Mouse (Mus musculus) CH12.LX (cell line): ENCODE data around the gene Fmo1. TPM values are rescaled to one million over a fixed set of nuclear protein-coding genes. Genes with fewer than 3 reads are reported as not detected.

Source experiments
- DNase-seq: peaks from one replicate; pipeline ENCODE4 v3.0.0-alpha.2; 2013; ENCODE audit errors: extremely low read depth
- H3K27ac ChIP-seq: 2 replicates; pipeline ENCODE4 v1.5.1; 2012; ENCODE audit warnings: low read depth, mild to moderate bottlenecking, control low read depth, moderate library complexity; ENCODE audit not compliant: insufficient read depth
- H3K27me3 ChIP-seq: replicated peaks from 2 replicates; pipeline ENCODE3; 2012; ENCODE audit warnings: inconsistent platforms
- H3K36me3 ChIP-seq, 2 experiments: replicated peaks in 1 of 2; 2 replicates each; pipeline versions ENCODE3 to v1.6.1; 2012; ENCODE audit warnings: inconsistent platforms in 1 of 2, low read length in 1 of 2, mild to moderate bottlenecking in 1 of 2, mixed read lengths in 1 of 2, moderate library complexity in 1 of 2; ENCODE audit not compliant: control insufficient read depth in 1 of 2, insufficient read depth in 1 of 2
- H3K4me1 ChIP-seq, 2 experiments: 2 replicates each; pipeline ENCODE4 v1.6.1; 2012; ENCODE audit warnings: inconsistent platforms in 1 of 2, moderate library complexity in 1 of 2; ENCODE audit not compliant: insufficient read depth in 2 of 2, control insufficient read depth in 1 of 2
- H3K4me2 ChIP-seq: 2 replicates; pipeline ENCODE4 v1.6.1; 2012; ENCODE audit warnings: low read depth, mild to moderate bottlenecking, control low read depth; ENCODE audit not compliant: poor library complexity, insufficient read depth, severe bottlenecking
- H3K4me3 ChIP-seq, 3 experiments: fragments of 150-350 bp in 1 of 3; sonication (generic) in 1 of 3; replicated peaks in 1 of 3; 2 replicates each; pipeline versions ENCODE3 to v1.5.1; 2011 to 2012; ENCODE audit warnings: low read depth in 2 of 3, low read length in 2 of 3, mild to moderate bottlenecking in 2 of 3, moderate library complexity in 2 of 3, control low read depth in 1 of 3, improper control_type of control experiment in 1 of 3, inconsistent platforms in 1 of 3, mixed read lengths in 1 of 3; ENCODE audit not compliant: poor library complexity in 1 of 3
- H3K79me2 ChIP-seq: replicated peaks from 2 replicates; pipeline ENCODE4 v1.6.1; 2012; ENCODE audit warnings: mild to moderate bottlenecking, moderate library complexity; ENCODE audit not compliant: control insufficient read depth, poor library complexity, insufficient read depth, severe bottlenecking; ENCODE audit errors: extremely low read depth
- H3K9ac ChIP-seq: 2 replicates; pipeline ENCODE4 v1.6.1; 2012; ENCODE audit warnings: low read depth, mild to moderate bottlenecking, control low read depth, moderate library complexity; ENCODE audit not compliant: insufficient read depth
- H3K9me3 ChIP-seq: replicated peaks from 2 replicates; pipeline ENCODE3; 2012; ENCODE audit warnings: low read length, inconsistent platforms, mixed read lengths
- BHLHE40 ChIP-seq: IDR thresholded peaks from 2 replicates; pipeline ENCODE4 v1.6.1; 2011; ENCODE audit warnings: mild to moderate bottlenecking, low read depth, low read length, improper control_type of control experiment
- CHD1 ChIP-seq: IDR thresholded peaks from 2 replicates; pipeline ENCODE4 v1.6.1; 2012; ENCODE audit warnings: low read depth, low read length, improper control_type of control experiment, inconsistent platforms
- CHD2 ChIP-seq: IDR thresholded peaks from 2 replicates; pipeline ENCODE4 v1.6.1; 2011; ENCODE audit warnings: low read length, improper control_type of control experiment
- ELF1 ChIP-seq: IDR thresholded peaks from 2 replicates; pipeline ENCODE4 v1.6.1; 2014; ENCODE audit warnings: low read depth, mild to moderate bottlenecking, inconsistent platforms, low read length, improper control_type of control experiment
- EP300 ChIP-seq: IDR thresholded peaks from 2 replicates; pipeline ENCODE4 v1.6.1; 2011; ENCODE audit warnings: low read length, improper control_type of control experiment
- ETS1 ChIP-seq: conservative IDR thresholded peaks from 2 replicates; pipeline ENCODE4 v1.6.1; 2012; ENCODE audit warnings: low read depth, mild to moderate bottlenecking, inconsistent platforms, low read length, improper control_type of control experiment, moderate library complexity
- GABPA ChIP-seq: IDR thresholded peaks from 2 replicates; pipeline ENCODE4 v1.6.1; 2012; ENCODE audit warnings: low read depth, low read length, improper control_type of control experiment, inconsistent platforms; ENCODE audit not compliant: insufficient replicate concordance
- HCFC1 ChIP-seq: IDR thresholded peaks from 2 replicates; pipeline ENCODE4 v1.6.1; 2012; ENCODE audit warnings: low read depth, mild to moderate bottlenecking, inconsistent platforms, low read length, improper control_type of control experiment
- JUN ChIP-seq: IDR thresholded peaks from 2 replicates; pipeline ENCODE4 v1.6.1; 2011; ENCODE audit warnings: low read depth, mild to moderate bottlenecking, low read length, improper control_type of control experiment, moderate library complexity; ENCODE audit not compliant: insufficient read depth
- MAZ ChIP-seq: IDR thresholded peaks from 2 replicates; pipeline ENCODE4 v1.6.1; 2012; ENCODE audit warnings: low read depth, mild to moderate bottlenecking, inconsistent platforms, low read length, improper control_type of control experiment, moderate library complexity
- MEF2A ChIP-seq: IDR thresholded peaks from 2 replicates; pipeline ENCODE4 v1.6.1; 2014; ENCODE audit warnings: low read depth, mild to moderate bottlenecking, inconsistent platforms, low read length, improper control_type of control experiment, borderline replicate concordance
- MYC ChIP-seq: IDR thresholded peaks from 2 replicates; pipeline ENCODE4 v1.6.1; 2011; ENCODE audit warnings: low read depth, mild to moderate bottlenecking, improper control_type of control experiment, low read length
- NELFE ChIP-seq: IDR thresholded peaks from 2 replicates; pipeline ENCODE4 v1.6.1; 2011; ENCODE audit warnings: low read depth, low read length, improper control_type of control experiment
- NRF1 ChIP-seq: IDR thresholded peaks from 2 replicates; pipeline ENCODE4 v1.6.1; 2014; ENCODE audit warnings: low read depth, mild to moderate bottlenecking, inconsistent platforms, low read length, improper control_type of control experiment, moderate library complexity
- PAX5 ChIP-seq: IDR thresholded peaks from 2 replicates; pipeline ENCODE4 v1.6.1; 2012; ENCODE audit warnings: low read length, inconsistent platforms, mixed read lengths
- RAD21 ChIP-seq: IDR thresholded peaks from 2 replicates; pipeline ENCODE4 v1.6.1; 2011; ENCODE audit warnings: low read depth, mild to moderate bottlenecking, low read length, improper control_type of control experiment, moderate library complexity
- SIN3A ChIP-seq: IDR thresholded peaks from 2 replicates; pipeline ENCODE4 v1.6.1; 2012; ENCODE audit warnings: low read length, improper control_type of control experiment, inconsistent platforms
- SMC3 ChIP-seq: IDR thresholded peaks from 2 replicates; pipeline ENCODE4 v1.6.1; 2011; ENCODE audit warnings: low read depth, low read length, improper control_type of control experiment
- TBP ChIP-seq: conservative IDR thresholded peaks from 2 replicates; pipeline ENCODE4 v1.6.1; 2011; ENCODE audit warnings: low read depth, low read length, improper control_type of control experiment
- UBTF ChIP-seq: IDR thresholded peaks from 2 replicates; pipeline ENCODE4 v1.6.1; 2012; ENCODE audit warnings: low read depth, mild to moderate bottlenecking, inconsistent platforms, low read length, improper control_type of control experiment, moderate library complexity
- USF1 ChIP-seq: IDR thresholded peaks from 2 replicates; pipeline ENCODE4 v1.6.1; 2014; ENCODE audit warnings: low read depth, mild to moderate bottlenecking, inconsistent platforms, low read length, improper control_type of control experiment
- ZC3H11A ChIP-seq: IDR thresholded peaks from 2 replicates; pipeline ENCODE4 v1.6.1; 2012; ENCODE audit warnings: low read depth, mild to moderate bottlenecking, inconsistent platforms, low read length, improper control_type of control experiment
- ZKSCAN1 ChIP-seq: IDR thresholded peaks from 2 replicates; pipeline ENCODE4 v1.6.1; 2012; ENCODE audit warnings: low read depth, inconsistent platforms, low read length, improper control_type of control experiment, borderline replicate concordance
- dilution Hi-C: fragments of 300-500 bp; cut with MboI; formaldehyde crosslinking; loops from 2 replicates; pipeline ENCODE4 v1.14.3; 2020; ENCODE audit warnings: low sequenced_read_pairs; ENCODE audit not compliant: extremely low pct_unique_long_range_greater_than_20kb, extremely low pct_ligation_motif_present
- in situ Hi-C: fragments of 300-500 bp; cut with MboI; formaldehyde crosslinking; loops from 3 replicates; pipeline ENCODE4 v1.14.3; 2019; ENCODE audit warnings: low sequenced_read_pairs, low pct_ligation_motif_present, low pct_unique_long_range_greater_than_20kb, mixed read lengths
- polyA plus RNA-seq: library from polyadenylated mRNA; unstranded; fragments of >175 nt; gene quantifications from 2 replicates; pipeline ENCODE4 v1.2.1, GENCODE M21; 2012; ENCODE audit warnings: low read depth; ENCODE audit not compliant: insufficient read length
- total RNA-seq, 2 experiments: library from RNA; depleted of rRNA; stranded (reverse); fragments of 300-350 nt in 1 of 2; fragments of >200 nt in 1 of 2; gene quantifications; 2 replicates each; pipeline ENCODE4 v1.2.3; 2012 to 2014

Fmo1 gene
- total and polyA plus RNA-seq, 3 experiments = not detected

DNA sequence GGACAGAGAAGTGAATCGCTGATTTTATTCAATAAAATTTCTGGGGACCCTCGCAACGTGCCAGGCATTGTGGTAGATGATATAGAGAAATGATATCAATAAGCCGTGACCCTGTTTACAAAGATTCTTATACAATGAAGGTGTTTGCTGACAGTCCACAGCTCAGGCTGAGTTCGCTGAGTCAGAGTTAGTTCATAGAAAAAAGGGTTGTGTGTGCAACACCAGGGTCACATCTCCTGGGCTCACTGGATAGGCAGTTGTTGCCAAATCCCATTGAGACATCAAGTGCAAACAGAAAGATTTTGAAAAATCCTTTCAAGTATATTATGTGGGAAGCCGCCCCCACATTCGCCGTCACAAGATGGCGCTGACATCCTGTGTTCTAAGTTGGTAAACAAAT is 26.2 kb downstream of the Fmo1 start:
- in situ Hi-C loops = no loop called here
- no peaks in the 10 kb centered on the region for H3K4me1 ChIP-seq
- no peak for TF ChIP-seq BHLHE40
- TF ChIP-seq NELFE = no peak
- TF ChIP-seq ZKSCAN1 = no peak
- TF ChIP-seq MYC = no peak
- no peak for TF ChIP-seq RAD21
- TF ChIP-seq ELF1 = no peak
- no peak for TF ChIP-seq CHD1
- TF ChIP-seq NRF1 = no peak
- no peak for TF ChIP-seq UBTF
- TF ChIP-seq JUN = no peak
- no peak for TF ChIP-seq HCFC1
- TF ChIP-seq MEF2A = no peak
- no peak for TF ChIP-seq SIN3A
- TF ChIP-seq ZC3H11A = no peak
- TF ChIP-seq EP300 = no peak
- TF ChIP-seq ETS1 = no peak
- TF ChIP-seq SMC3 = no peak
- TF ChIP-seq MAZ = no peak
- TF ChIP-seq PAX5 = no peak
- no peaks in the 10 kb centered on the region for H3K79me2 ChIP-seq
- no peak overlapping the region for H3K4me2 ChIP-seq
- dilution Hi-C loops = no loop called here
- DNase-seq = no peak
- no peaks in the 10 kb centered on the region for H3K36me3 ChIP-seq
- no peak overlapping the region for H3K9ac ChIP-seq
- H3K4me3 ChIP-seq = no peak overlapping the region
- H3K27ac ChIP-seq = no peak overlapping the region
- H3K27me3 ChIP-seq = no peaks in the 10 kb centered on the region
- no peaks in the 10 kb centered on the region for H3K9me3 ChIP-seq

DNA sequence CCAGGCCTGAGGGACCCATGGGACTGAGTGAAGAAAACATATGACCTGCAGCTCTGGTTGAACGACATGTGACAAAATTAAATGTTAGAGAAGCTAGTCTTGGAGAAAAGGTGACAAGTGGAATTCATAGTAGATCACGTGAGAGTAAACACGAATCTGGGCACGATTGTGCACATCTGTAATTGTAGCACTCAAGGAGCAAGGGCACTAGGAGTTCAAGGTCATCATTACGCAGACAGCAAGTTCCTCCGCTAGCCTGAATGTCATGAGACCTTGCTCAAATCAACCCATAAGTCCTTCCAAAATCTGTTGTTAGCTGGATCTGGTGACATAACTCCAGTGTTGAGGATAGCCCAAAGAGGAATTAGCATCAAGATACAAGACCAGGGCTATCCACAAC is 27.4 kb downstream of the Fmo1 start:
- DNase-seq = no peak
- H3K4me2 ChIP-seq = no peak overlapping the region
- H3K9ac ChIP-seq = no peak overlapping the region
- no peak overlapping the region for H3K27ac ChIP-seq
- H3K36me3 ChIP-seq = no peaks in the 10 kb centered on the region
- no peaks in the 10 kb centered on the region for H3K27me3 ChIP-seq
- H3K4me3 ChIP-seq = no peak overlapping the region
- in situ Hi-C loops (no loop called here), dilution Hi-C loops (no loop called here)
- H3K9me3 ChIP-seq = no peaks in the 10 kb centered on the region
- no peaks in the 10 kb centered on the region for H3K79me2 ChIP-seq
- H3K4me1 ChIP-seq = no peaks in the 10 kb centered on the region
- TF ChIP-seq TBP = no peak
- TF ChIP-seq GABPA = no peak
- no peak for TF ChIP-seq ZC3H11A
- TF ChIP-seq USF1 = no peak
- no peak for TF ChIP-seq EP300
- TF ChIP-seq HCFC1 = no peak
- TF ChIP-seq CHD2 = no peak
- TF ChIP-seq PAX5 = no peak
- TF ChIP-seq, all 38 proteins: peak for 0
